Mouse (Mus musculus): ENCODE measurements at regions not wholly inside any gene's neighbourhood (a gene's known extent, or its start where the extent isn't known, plus 50 kb on each side); places are given as distances from the start of the nearest gene placed in this dataset.
A peak's percentile ranks its signal among the peaks of the same experiment; 100 is the strongest.

GRCm38 (mm10) chr17:68210313-68211254, 63.0 kb upstream of the L3mbtl4 start:
- DNase-seq (ENCODE audit: low spot score in 2 of 2) = peak in 1 of 2 experiments; percentile 31

DNA sequence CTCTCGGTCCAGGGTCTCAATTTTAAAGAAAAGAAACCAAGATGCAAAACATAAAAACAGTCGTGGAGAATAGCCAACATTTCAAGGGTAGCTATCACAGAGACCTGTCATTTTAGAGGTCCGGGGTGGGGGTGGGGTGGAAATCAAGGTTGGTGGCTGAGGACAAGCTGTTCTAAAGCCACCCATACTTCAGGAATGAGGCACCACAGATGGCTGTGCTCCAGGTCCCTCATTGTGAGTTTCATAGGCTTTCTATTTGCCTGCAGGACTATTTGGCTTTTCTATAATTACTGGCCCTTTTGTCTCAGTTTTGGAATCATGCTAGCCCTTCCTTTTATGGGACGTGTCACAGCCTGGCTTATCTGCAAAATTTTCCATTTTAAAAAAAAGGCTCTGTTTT, 55.4 kb upstream of the L3mbtl4 start:
- no peak for DNase-seq (ENCODE audit: low spot score in 2 of 2)

DNA sequence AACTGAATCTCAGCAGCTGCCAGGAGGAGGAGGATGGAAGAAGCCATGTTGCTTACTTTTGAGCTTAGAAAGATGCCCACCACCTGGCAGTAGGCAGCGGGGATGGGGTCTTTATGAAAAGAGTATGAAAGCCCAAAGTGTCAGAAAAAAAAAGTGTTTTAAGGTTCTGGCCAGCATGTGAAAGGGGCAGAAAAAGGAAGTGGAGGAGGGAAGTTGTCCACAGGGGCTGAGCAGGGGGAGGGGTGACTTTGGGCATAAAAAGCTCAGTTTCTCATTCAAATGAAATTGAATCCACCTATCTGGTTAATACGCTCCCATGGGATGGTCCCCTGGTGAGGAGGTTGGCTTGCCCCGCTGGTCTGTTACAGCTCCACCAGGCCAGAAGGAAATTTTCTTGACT, 50.4 kb upstream of the L3mbtl4 start:
- DNase-seq (ENCODE audit: low spot score in 2 of 2) = no peak
